Mouse (Mus musculus): ENCODE measurements around the gene Tril. TPM values are rescaled to one million over a fixed set of nuclear protein-coding genes. Genes with fewer than 3 reads are reported as not detected.

Tril gene
- polyA plus RNA-seq (2015; fragmentation: Nextera tagmentation; extraction: Ambion mirVana) = 31.3 and 32.1 TPM in 2 replicates

GRCm38 (mm10) chr6:53820486-53820985 is at the start of gene Tril:
Gene Tril (minus strand): TSS chr6:53820830.

Other genes starting within 250 kb of the Tril start
- 0.15 TPM in 1 of 2 replicates, not detected in the other for gene Cpvl, start 157.8 kb upstream of the Tril start, polyA plus RNA-seq (2015; fragmentation: Nextera tagmentation; extraction: Ambion mirVana)
- gene Chn2, start 218.7 kb upstream of the Tril start, polyA plus RNA-seq (2015; fragmentation: Nextera tagmentation; extraction: Ambion mirVana) = 17.2 and 20.7 TPM in 2 replicates